18 mouse cellular contexts compared by ENCODE assay signal in the genomic region with DNA sequence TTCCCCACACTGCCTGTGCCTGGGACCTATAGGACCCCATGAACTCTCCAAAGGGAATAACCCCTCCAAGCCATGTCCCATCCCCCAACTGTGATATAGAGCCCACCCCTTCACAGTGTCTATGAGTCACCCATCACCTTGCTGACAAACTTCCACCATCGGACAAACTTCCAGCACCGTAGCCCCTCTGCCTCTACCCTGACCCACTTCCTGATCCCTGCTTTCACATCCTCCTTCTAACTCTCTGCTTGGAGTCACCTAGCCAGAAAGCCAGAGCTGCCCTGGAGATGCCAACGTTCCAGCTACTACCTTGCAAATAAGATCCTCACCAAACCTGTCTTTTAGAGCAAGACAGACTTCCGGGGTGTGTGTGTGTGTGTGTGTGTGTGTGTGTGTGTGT. TPM values are rescaled to one million over a fixed set of nuclear protein-coding genes. Genes with fewer than 3 reads are reported as not detected.
DNase-seq lines count a peak whose midpoint lies in the region; ATAC-seq lines count a peak whose summit lies in the region.
"Had no signal": no experiment of that assay in that cellular context is flagged by ENCODE, and none has a peak within 500 bp of the region (broad histone marks: within the 10 kb centered on the region; RNA-seq: fewer than 3 reads in every experiment).

No protein-coding gene starts in this region.

- no peak for DNase-seq in frontal cortex, adult 2 months (ENCODE audit: extremely low spot score in 1 of 2, low spot score in 1 of 2)
- no peak for DNase-seq in urinary bladder, postnatal 4 days (ENCODE audit: low spot score in 2 of 2)
- DNase-seq in yolk sac, embryonic 10.5 days (ENCODE audit: low spot score): no peak
- DNase-seq: adrenal gland, adult 2 months; adrenal gland, postnatal 10 days; adrenal gland, postnatal 25 days; cerebellum, adult 11 months; cerebellum, adult 18-20 months; cerebellum, adult 8-10 months; cerebellum, adult 9-11 months; cerebellum, postnatal 14 days; cerebellum, postnatal 36 days had no signal

- ATAC-seq in common myeloid progenitor, adult 5-6 weeks (replicated peaks; ENCODE audit: low read depth, poor library complexity, severe bottlenecking): peak; percentile 56
- peak; percentile 78 for ATAC-seq in granulocyte monocyte progenitor cell, adult 5-6 weeks (replicated peaks; ENCODE audit: poor library complexity, severe bottlenecking)
- peak; percentile 71 for ATAC-seq in megakaryocyte progenitor cell, adult 5-6 weeks (replicated peaks; ENCODE audit: poor library complexity)
- ATAC-seq: forebrain, embryonic 13.5 days; forebrain, embryonic 15.5 days had no signal

RNA-seq across cellular contexts. Expression of a gene that starts 14.1 kb away (rescaled TPM):
- not detected in 2 replicates for total RNA-seq in common myeloid progenitor, adult 5-6 weeks (2017)
- not detected in 2 replicates for total RNA-seq in granulocyte monocyte progenitor cell, adult 5-6 weeks (2014; fragmentation: Nextera tagmentation)
- total RNA-seq in granulocyte monocyte progenitor cell, adult 5-6 weeks (2017): not detected in 2 replicates
- total RNA-seq in megakaryocyte progenitor cell, adult 5-6 weeks (2015): not detected in 2 replicates
- total RNA-seq in megakaryocyte progenitor cell, adult 5-6 weeks (2017): not detected in 2 replicates
- 5.1 and 6.2 TPM in 2 replicates for polyA plus RNA-seq in frontal cortex, adult 2 months (2012; rRNA removed)
- total RNA-seq: MEL had no signal

RNA-seq across cellular contexts. Expression of a gene that starts 46.1 kb away (rescaled TPM):
- 3.9 and 8.5 TPM in 2 replicates for total RNA-seq in common myeloid progenitor, adult 5-6 weeks (2017)
- 3.9 and 26.5 TPM in 2 replicates for total RNA-seq in granulocyte monocyte progenitor cell, adult 5-6 weeks (2014; fragmentation: Nextera tagmentation)
- 3.9 and 5.1 TPM in 2 replicates for total RNA-seq in granulocyte monocyte progenitor cell, adult 5-6 weeks (2017)
- total RNA-seq in megakaryocyte progenitor cell, adult 5-6 weeks (2015): 2.7 and 4.1 TPM in 2 replicates
- total RNA-seq in megakaryocyte progenitor cell, adult 5-6 weeks (2017): 2.9 and 5.5 TPM in 2 replicates
- 1.1 and 1.6 TPM in 2 replicates for polyA plus RNA-seq in frontal cortex, adult 2 months (2012; rRNA removed)
- total RNA-seq: MEL had no signal
